Mouse (Mus musculus) hematopoietic stem cell, adult 5-6 weeks (primary cell): ENCODE data around the gene Lhpp. TPM values are rescaled to one million over a fixed set of nuclear protein-coding genes. Genes with fewer than 3 reads are reported as not detected.
A peak's percentile ranks its signal among the peaks of the same experiment; 100 is the strongest.

Experiments used
- ATAC-seq, 2 experiments: fragments of 125-278 bp in 1 of 2; replicated peaks in 1 of 2; 2 replicates each; pipeline ENCODE4 v1.8.0; 2016 to 2017; ENCODE audit warnings: inconsistent platforms in 2 of 2, mild to moderate bottlenecking in 2 of 2, moderate number of reproducible peaks in 2 of 2, low read depth in 1 of 2, moderate TSS enrichment in 1 of 2; ENCODE audit not compliant: low FRiP score in 2 of 2, poor library complexity in 2 of 2, severe bottlenecking in 2 of 2, insufficient read depth in 1 of 2, low TSS enrichment in 1 of 2
- total RNA-seq: library from RNA; stranded (forward); fragments of 172-1452, 232-1000 nt; gene quantifications from 2 replicates; pipeline ENCODE4 v1.2.3, GENCODE M21; 2017

Gene Lhpp
- total RNA-seq, 1 experiment from 2014 or later: 7.9 TPM

DNA sequence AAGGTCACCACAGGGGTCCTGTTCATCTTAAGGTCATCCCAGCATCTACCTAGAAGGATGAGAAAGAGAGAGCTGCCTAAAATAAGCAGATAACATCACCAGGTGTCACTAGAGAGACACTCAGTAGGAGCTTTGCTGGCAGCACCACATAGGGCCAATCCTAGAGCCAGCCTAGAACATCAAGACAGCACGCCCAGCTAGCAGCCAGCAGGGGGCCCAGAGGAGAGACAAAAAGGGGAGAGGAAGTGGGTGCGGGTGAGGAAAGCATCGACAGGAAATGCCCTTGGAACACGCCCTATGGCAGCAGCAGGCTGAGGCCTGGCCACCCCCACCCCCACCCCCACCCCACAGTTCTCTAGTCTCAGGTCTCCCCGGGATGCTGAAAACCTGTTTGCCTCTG lies 124.7 kb downstream of the Lhpp start:
- peak; percentile 95 to 98 for ATAC-seq

DNA sequence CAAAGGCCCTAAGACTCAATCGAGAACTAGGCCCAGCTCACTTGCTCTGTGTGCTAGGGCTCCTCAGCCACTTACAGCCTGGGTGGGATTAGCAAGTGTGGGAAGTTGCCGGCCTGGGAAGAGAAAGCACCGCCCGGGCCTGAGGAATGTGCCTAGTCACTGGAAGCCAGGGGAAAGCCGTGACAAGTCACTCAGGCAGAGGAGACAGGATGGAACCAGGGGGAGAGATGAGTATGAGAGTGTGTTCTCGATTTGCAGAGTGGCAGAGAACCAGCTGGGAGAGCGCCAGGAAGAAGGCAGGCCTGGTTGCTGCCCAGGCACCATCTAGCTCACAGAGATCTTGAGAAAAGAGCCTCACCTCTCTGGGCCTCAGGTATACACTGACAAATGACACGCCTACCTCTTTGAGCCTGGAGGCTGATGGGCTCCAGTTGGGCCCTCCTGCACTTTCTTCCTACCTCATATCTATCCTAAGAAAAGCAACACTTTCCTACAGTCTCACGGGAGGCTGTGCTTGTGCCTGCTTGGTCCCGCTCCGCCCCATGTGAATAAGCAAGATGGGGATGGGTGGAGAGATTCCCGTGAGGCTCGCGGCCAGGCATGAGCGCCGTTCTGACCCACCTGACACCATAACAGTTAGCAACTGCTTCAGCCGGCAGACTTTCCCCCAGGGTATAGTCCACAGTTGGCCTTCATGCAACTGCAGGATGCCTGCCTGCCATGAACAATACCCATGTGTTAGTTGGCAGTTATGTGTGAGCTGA lies 125.8 kb downstream of the Lhpp start:
- no peak for ATAC-seq

DNA sequence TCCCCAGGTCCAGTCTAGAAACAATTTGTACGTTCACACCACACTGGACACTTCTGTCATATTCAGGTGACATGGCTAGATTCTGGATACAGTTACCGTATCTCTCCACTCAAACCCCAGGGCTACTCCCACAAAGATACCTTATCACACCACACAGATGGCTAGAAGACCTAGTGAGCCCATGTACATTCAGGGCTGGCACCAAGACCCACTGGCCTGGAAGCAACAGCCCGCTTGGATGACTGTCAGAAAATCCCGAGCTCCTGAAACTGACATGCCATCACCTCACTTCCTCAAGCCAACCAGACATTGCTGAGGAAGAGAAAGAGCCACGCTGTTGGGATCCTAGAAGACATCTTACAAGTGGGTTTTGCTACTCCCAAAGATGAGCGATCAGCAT lies 128.4 kb downstream of the Lhpp start:
- ATAC-seq: no peak

DNA sequence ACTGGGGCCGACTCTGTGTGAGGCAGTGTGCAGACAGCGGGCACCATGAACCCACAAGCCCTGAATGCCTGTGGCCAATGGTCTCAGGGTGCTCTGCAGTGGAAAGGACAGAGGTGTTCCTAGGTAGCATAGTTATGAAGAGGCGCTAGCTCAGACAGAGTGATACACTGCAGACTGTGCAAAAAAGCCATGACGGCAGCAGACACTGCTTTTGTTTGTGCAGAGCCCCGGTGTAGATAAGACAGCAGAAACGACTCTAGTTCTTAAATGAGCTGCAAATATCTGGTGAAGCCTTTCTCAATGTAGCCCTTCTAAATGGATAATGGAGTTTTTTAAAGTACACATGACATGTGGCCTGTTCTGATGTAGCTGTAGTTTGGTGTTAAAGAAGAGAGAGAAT lies 129.4 kb downstream of the Lhpp start:
- ATAC-seq: no peak

DNA sequence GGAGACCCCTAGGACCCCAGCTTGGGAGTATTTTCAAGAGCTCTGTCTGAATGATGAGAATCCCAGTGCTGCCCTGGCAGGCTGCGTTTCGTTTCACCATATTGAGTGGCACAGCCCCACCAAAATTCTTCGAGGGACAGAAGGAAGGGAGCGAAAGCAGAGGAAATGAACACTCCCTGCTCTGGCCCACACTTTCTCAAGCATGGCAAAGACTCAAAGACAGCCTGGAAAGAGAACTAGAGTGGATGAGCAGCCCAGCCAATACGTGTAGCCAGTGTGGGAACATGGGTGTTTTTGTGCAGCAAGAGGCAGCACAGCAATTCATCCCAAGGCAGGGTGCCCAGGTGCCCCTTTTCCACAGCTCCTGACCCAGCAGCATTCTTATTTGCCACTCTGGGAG lies 132.5 kb downstream of the Lhpp start:
- no peak for ATAC-seq

DNA sequence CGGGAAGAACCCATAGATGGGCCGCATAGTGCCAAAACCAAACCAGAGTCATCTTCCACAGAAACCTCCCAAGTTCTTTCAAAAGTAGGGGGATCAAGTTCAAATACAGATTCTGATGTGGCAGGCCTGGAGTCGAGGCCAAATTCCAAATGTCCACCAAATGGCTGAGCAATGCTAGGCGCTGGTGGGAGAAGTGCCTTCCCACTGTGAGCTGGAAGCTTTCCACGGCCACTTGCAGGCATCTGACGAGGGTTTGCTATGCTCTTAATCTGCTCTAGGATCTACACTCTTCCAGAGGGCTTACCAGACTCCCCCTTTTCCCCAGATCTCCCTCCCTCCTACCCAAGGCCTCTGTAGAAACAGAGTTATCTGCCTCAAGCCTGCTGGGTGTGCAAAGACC lies 136.7 kb downstream of the Lhpp start:
- no peak for ATAC-seq

DNA sequence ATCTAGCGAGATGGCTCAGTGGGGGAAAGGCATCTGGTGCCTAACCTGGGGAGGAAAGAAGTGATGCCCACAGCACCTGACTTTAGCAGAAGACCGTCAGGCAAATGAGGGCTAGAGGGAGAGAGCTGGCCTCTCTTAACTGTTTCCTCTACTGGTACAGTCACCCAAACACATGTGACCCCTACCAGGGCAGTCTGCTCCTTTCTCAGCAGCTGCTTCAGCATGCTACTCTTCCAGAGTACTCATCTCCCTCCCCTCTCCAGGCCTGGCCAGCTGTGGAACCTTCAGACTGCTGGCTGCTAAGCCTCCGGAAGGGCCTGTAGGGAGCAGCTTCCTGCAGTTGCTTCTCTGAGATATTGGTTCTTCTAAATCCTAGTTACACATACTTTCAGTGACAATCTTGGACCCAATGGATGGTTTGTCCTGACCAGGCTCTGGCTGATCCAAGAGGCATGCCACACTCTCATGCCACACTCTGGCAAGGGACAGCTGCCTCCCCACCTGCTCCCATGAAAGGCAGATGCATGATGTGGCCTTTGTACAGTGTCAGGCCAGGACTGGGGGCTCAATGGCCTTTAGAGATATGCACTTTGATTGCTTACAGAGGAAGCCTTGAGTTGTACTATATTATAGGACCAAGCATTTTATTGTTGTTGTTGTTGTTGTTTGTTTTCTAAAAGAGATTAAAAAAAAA lies 137.8 kb downstream of the Lhpp start:
- ATAC-seq: no peak

DNA sequence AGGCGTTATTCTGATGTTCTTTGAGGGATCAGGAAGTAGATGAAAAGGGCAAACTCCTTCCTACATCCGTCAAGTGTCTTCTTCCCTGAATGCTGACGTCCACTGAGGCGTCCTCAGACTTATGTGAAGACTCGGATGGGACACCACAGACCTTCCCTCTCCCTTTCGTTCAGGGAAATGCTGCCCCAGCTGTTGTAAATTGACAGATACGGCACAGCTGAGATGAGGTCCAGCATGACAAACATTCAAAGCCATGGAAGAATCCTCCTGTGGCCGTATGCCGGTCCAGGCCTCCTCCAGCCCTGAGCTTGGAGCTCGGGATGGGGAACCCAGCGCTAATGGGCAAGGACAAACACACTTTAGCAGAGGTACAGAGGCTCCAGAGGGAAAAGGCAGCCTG lies 139.1 kb downstream of the Lhpp start:
- ATAC-seq: no peak

DNA sequence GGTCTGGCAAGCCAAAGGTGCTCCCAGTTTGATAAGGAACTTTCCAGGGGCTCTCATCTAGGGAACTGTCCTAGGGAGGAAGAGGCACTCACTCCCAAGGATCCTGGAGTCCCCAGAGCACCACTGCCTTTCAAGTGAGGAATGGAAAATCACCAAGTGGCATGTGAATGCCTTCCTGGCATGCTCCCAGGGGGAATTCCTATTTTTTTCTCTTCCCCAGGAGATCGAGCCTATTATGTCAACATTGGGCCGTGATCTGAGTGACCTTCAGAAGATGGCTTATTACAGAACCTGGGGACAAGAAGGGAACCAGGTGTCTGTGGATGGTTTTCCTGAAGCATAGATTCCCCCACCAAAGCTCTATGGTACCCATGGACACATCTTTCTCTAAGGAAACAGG lies 141.3 kb downstream of the Lhpp start:
- no peak for ATAC-seq

DNA sequence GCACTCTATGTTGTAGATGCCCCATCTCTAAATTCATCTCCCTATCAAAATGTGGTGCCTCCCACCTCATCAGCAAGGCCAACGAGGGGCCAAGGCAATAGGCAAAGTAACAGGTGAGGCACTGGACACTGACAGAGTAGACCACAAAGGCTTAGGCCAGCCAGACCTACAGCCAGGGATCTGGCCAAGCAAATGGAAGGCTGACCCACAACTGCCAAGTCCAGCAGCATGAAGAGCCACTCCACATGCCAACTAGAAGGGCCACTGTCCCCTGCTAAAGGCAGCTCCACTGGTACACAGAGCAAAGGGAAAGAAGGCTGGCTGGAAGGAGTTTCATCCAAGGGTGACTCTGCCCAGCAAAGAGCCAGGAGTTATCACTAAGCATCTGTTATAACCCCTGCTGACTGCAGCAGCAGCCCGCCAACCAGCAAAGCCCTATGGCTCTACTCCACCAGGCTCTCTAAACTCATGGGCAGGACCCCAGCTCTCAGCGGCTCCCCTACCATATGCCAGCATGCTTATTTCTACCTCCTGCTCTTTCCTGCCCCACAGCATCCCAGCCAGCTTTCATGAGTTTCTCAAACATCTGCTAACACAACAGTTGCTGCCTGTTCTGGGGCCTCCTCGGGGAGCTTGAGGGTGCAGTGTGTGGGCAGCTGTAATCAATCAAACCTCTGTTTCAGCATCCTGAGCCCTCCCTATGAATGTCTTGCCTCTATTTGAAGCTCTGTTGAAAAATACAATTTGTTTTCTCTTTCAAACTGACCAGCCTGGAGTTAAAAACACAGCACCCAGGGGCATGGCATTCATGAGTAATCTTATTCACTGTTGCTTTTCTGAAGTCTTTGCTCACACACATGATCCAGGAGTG lies 143.3 kb downstream of the Lhpp start:
- no peak for ATAC-seq

DNA sequence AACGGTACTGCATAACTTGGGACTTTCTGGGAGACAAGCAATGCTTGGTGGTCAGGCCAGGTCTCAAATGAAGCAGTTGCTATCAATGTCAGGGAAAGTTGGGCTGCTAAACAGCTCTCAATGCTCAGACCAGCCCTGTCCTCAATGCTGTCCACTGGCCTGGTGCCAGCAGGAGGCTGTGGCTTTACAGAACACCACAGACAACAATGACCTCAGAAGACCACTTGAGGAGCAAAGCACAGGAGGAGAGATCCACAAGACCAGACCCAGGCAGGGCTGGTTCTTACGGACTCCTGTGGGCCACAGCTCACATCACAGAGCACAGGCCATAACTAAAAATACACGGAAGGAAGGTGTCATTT lies 143.9 kb downstream of the Lhpp start:
- no peak for ATAC-seq

Other genes starting within 250 kb of the Lhpp start
- gene Oat, start 34.2 kb upstream of the Lhpp start, total RNA-seq: 77.1 and 90.0 TPM in 2 replicates
- not detected in 2 replicates for gene Nkx1-2, start 11.0 kb upstream of the Lhpp start, total RNA-seq
- gene Fam53b, start 203.2 kb downstream of the Lhpp start, total RNA-seq: 12.9 and 15.6 TPM in 2 replicates
- gene Eef1akmt2, start 242.0 kb downstream of the Lhpp start, total RNA-seq: 68.4 and 86.3 TPM in 2 replicates
- 45.3 and 56.8 TPM in 2 replicates for gene Abraxas2, start 248.6 kb downstream of the Lhpp start, total RNA-seq